Mouse (Mus musculus) B cell, adult 62 days (primary cell): Measurements from ENCODE around the gene Zgrf1. TPM values are rescaled to one million over a fixed set of nuclear protein-coding genes. Genes with fewer than 3 reads are reported as not detected.

Source experiments
- total RNA-seq: library from RNA; stranded (reverse); gene quantifications from 4 replicates; pipeline ENCODE4 v1.2.4, GENCODE M21; 2023

The Zgrf1 gene
- 9.6 to 10.8 TPM (median 10.1 TPM) in 4 replicates for total RNA-seq

GRCm38 (mm10) chr3:127552973-127553719, at the start of gene Zgrf1, which contains the start of gene Larp7:
TSS of gene Zgrf1 (plus strand) at chr3:127553489.
TSS of gene Larp7 (minus strand) at chr3:127553349.

DNA sequence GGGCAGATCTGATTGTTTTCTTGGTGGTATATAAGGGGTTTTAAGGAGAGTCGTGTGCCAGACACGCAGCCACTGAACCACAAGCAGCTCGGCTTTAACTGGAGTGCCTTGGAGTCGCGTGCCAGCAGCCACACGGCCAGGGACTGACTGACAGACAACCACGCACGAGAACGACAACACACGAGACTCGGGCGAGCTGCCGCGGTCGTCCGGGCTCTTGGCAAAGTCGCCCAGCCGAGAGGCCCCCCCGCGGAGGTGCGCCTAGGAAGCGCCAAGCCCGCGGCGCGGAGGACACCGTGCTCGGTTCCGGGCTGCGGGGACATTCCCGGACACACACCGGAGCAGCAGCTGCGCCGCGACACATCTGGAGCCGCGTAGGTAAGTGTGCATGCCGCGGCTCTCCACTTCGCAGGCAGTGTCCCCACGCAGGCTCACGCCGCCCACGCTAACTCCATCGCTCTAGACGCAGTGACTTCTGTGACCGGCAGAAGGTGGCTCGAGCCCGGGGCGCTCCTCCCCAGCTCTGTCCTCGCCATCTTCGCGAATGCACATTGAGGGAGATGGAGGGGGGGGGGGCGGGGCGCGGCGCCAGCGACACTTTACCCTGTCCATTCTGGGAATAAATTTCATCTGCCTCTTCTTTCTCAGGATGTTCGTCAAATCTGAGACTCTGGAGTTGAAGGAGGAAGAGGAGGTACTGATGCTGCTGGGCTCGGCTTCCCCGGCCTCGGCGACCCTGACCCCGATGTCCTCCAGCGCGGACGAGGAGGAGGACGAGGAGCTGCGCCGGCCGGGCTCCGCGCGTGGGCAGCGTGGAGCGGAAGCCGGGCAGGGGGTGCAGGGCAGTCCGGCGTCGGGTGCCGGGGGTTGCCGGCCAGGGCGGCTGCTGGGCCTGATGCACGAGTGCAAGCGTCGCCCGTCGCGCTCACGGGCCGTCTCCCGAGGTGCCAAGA, 80.1 kb downstream of the Zgrf1 start, which contains the start of gene Neurog2:
TSS of gene Neurog2 (plus strand) at position 56 of the 953 bp plus-strand sequence.

Other genes starting within 250 kb of the Zgrf1 start
- gene Ank2, start 54.1 kb upstream of the Zgrf1 start, total RNA-seq, result 0.23 to 0.67 TPM (median 0.26 TPM) in 4 replicates
- gene Larp7, start 140 bp upstream of the Zgrf1 start, total RNA-seq, result 38.8 to 45.9 TPM (median 42.1 TPM) in 4 replicates
- not detected in 4 replicates for gene Neurog2, start 79.6 kb downstream of the Zgrf1 start, total RNA-seq
- gene Alpk1, start 227.0 kb downstream of the Zgrf1 start, total RNA-seq, result 8.2 to 15.1 TPM (median 10.8 TPM) in 4 replicates
- gene Tifa, start 236.3 kb downstream of the Zgrf1 start, total RNA-seq, result 20.8 to 25.8 TPM (median 22.1 TPM) in 4 replicates